Mouse (Mus musculus): Measurements from ENCODE around the gene Akr7a5. TPM values are rescaled to one million over a fixed set of nuclear protein-coding genes. Genes with fewer than 3 reads are reported as not detected.

The Akr7a5 gene
- polyA plus RNA-seq, 1 experiment from 2014 or later = 120 TPM

DNA sequence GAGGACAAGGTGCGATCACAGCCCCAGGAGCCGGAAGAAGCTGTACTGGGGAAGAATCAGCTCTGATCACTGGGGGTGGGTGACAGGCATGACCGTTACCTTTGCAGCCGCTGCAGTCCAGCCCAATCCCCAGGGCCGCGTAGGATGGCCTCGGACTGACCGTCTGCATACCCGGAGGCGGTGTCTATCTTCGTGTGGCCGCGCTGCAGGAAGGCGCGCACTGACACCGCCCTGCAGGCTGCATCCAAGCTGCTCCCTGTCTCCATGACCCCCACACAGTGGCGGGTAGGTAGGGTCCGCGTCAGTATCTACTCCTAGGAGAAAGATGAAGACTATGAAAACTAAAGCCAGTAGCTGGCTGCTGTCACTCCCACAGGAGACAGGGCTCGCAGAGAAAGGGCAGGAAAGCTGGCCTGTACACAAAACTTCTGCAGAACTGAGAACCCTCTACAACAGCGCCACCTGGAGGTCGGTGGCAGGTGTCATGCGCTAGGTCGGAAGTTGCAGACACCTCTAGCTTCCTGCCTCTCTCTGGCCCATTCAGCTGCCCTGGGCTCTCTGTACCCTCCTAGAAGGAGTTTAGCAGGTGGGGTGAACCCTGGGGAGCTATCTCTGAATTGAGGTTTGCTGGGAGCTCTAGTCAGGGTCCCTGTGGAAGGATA is 26.4 kb downstream of the Akr7a5 start:
- peak; percentile 82; the same call in 1 of the 2 replicates for ATAC-seq (ENCODE audit: low FRiP score, low read depth)
- Histone ChIP-seq H3K4me2 (replicated peaks) (peak overlapping the region; percentile 55), H3K4me3 (peak overlapping the region; percentile 20; the same call in 1 of the 2 replicates), H3K4me1 (no peaks in the 10 kb centered on the region), H3K27me3 (peaks cover 28% of the 10 kb centered on the region), H3K9ac (no peak overlapping the region), H3K27ac (no peak overlapping the region), H3K9me3 (no peaks in the 10 kb centered on the region), H3K36me3 (no peaks in the 10 kb centered on the region)
- WGBS = 23% methylated on average over 24 of the region's 24 CpGs

DNA sequence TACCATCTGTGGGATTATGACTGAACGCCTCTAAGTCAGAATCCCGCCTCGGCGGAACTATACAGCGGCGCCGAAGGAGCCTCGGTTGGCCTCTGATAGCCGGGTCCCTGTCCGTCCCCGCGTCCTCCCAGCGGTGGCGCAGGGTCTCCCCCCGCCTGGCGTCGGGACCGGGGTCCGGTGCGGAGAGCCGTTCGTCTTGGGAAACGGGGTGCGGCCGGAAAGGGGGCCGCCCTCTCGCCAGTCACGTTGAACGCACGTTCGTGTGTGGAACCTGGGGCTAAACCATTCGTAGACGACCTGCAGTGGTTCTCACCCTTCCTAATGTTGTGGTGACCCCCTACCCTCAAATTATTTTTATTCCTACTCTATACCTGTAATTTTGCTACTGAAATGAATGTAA is 27.6 kb downstream of the Akr7a5 start:
- Histone ChIP-seq H3K9ac (no peak overlapping the region), H3K9me3 (no peaks in the 10 kb centered on the region), H3K4me1 (no peaks in the 10 kb centered on the region), H3K4me2 (replicated peaks) (no peak overlapping the region), H3K36me3 (no peaks in the 10 kb centered on the region), H3K27me3 (peaks cover 28% of the 10 kb centered on the region), H3K27ac (no peak overlapping the region), H3K4me3 (no peak overlapping the region)
- no peak for ATAC-seq (ENCODE audit: low FRiP score, low read depth)
- 51% methylated on average over 33 of the region's 33 CpGs for WGBS

DNA sequence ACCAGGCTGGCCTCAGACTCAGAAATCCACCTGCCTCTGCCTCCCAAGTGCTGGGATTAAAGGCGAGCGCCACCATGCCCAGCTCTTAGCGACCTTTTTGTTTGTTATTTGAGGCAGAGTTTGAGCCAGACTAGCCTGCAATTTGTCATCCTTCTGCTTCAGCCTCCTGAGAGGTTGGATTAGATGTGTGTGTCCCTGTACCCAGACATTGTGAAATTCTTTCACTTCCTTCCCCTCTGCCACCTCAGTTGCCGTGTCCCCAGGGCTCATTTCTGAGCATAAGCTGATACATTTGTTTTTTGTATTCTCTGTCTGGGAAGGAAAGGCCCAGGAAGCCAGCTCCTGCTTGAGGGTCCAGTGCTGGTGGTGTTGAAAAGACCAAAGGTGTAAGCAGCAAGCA is 30.3 kb downstream of the Akr7a5 start:
- no peak overlapping the region for H3K27ac ChIP-seq
- no peak overlapping the region for H3K4me3 ChIP-seq
- peaks cover 24% of the 10 kb centered on the region for H3K27me3 ChIP-seq
- peaks cover 9% of the 10 kb centered on the region for H3K36me3 ChIP-seq
- H3K4me2 ChIP-seq (replicated peaks) = no peak overlapping the region
- no peak for ATAC-seq (ENCODE audit: low FRiP score, low read depth)
- no peak overlapping the region for H3K9ac ChIP-seq
- H3K4me1 ChIP-seq = no peaks in the 10 kb centered on the region
- 69% methylated on average over 4 of the region's 4 CpGs for WGBS
- H3K9me3 ChIP-seq = no peaks in the 10 kb centered on the region

DNA sequence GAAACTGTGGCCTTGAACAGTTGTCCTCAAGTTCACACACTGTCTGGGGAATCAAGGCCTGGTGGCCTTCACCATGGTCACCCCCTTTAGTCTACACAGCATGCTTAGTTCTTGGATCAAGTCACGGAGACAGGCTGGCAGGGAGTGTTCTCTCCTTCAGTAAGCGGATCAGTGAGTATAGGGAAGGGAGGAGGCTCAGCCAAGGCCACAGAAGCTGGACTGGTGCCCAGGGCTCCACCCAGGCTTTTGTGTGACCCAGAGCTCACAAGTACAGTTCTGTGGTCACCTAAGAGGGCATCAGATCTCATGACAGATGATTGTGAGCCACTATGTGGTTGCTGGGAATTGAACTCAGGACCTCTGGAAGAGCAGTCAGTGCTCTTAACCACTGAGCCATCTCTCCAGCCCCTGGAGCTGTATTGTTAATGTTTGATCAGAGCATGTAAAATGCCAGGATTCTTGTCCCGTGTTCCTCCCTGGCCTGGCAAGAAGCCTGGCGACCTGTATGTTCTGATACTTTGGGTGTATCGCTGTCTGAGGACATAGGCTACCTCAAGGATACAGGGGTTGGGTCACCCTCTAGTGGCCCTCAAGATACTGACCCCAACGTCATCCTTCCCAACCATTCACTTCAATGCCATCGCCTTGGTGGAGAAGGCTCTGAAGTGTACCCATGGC is 31.2 kb downstream of the Akr7a5 start:
- Histone ChIP-seq H3K4me2 (replicated peaks) (no peak overlapping the region), H3K27me3 (peaks cover 18% of the 10 kb centered on the region), H3K4me1 (no peaks in the 10 kb centered on the region), H3K9me3 (no peaks in the 10 kb centered on the region), H3K9ac (no peak overlapping the region), H3K27ac (no peak overlapping the region), H3K4me3 (no peak overlapping the region), H3K36me3 (peaks cover 18% of the 10 kb centered on the region)
- WGBS = 80% methylated on average over 7 of the region's 7 CpGs
- ATAC-seq (ENCODE audit: low FRiP score, low read depth) = no peak

DNA sequence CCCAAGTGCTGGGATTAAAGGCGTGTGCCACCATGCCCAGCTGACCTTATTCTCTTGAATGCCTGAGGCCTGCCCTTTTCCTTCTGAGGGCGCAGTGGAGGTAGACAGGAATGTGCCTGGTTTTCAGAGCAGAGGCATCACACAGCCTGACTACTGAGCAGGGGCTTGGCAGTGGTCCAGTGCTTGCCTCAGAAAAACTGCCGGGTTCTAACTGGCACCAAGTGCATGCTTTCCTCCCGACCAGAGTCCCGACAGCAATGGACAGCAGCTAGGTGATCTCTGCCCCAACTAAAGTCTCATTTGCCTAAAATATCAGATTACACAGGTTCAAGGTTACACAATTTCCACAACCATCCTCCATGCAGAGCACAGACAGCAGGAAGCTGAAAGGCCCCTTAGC is 33.2 kb downstream of the Akr7a5 start:
- ATAC-seq (ENCODE audit: low FRiP score, low read depth) = no peak
- Histone ChIP-seq H3K4me1 (no peaks in the 10 kb centered on the region), H3K9me3 (no peaks in the 10 kb centered on the region), H3K36me3 (peaks cover 38% of the 10 kb centered on the region), H3K4me3 (no peak overlapping the region), H3K27me3 (no peaks in the 10 kb centered on the region), H3K9ac (no peak overlapping the region), H3K27ac (no peak overlapping the region), H3K4me2 (replicated peaks) (no peak overlapping the region)
- WGBS = 70% methylated on average over 5 of the region's 5 CpGs

DNA sequence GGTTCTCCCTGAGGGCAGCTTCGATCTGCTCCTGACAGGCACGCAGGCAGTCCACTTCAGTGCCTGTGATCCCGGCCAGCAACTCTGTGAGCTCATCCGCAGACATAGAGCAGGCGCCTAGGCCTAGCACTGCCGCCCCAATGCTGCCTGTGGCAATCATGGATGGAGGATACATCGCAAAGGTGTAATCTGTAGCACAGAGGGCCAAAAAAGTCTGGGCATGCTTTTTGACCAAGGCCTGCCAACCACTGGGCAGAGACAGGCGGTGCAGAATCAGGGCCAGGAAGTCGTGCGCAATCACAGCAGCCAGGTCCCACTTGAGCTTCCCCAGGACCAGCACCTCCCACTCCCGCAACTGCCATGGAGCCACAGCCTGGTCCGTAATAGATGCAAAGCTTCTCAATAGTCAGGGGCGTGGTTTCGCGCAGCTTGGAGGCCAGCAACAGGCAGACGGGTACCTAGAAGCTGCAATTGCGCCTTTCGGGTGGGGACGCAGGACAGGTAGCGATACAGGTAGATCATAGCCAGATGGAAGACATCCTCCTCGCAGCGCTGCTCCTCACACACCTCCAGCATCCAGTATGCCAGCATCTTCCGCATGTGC is 35.0 kb downstream of the Akr7a5 start:
- H3K9me3 ChIP-seq = no peaks in the 10 kb centered on the region
- ATAC-seq (ENCODE audit: low FRiP score, low read depth) = no peak
- no peak overlapping the region for H3K9ac ChIP-seq
- peaks cover 2% of the 10 kb centered on the region; the same call in 1 of the 2 replicates for H3K4me1 ChIP-seq
- WGBS = 83% methylated on average over 23 of the region's 23 CpGs
- no peak overlapping the region for H3K4me3 ChIP-seq
- H3K4me2 ChIP-seq (replicated peaks) = no peak overlapping the region
- no peak overlapping the region for H3K27ac ChIP-seq
- no peaks in the 10 kb centered on the region for H3K27me3 ChIP-seq
- H3K36me3 ChIP-seq = peaks cover 52% of the 10 kb centered on the region

DNA sequence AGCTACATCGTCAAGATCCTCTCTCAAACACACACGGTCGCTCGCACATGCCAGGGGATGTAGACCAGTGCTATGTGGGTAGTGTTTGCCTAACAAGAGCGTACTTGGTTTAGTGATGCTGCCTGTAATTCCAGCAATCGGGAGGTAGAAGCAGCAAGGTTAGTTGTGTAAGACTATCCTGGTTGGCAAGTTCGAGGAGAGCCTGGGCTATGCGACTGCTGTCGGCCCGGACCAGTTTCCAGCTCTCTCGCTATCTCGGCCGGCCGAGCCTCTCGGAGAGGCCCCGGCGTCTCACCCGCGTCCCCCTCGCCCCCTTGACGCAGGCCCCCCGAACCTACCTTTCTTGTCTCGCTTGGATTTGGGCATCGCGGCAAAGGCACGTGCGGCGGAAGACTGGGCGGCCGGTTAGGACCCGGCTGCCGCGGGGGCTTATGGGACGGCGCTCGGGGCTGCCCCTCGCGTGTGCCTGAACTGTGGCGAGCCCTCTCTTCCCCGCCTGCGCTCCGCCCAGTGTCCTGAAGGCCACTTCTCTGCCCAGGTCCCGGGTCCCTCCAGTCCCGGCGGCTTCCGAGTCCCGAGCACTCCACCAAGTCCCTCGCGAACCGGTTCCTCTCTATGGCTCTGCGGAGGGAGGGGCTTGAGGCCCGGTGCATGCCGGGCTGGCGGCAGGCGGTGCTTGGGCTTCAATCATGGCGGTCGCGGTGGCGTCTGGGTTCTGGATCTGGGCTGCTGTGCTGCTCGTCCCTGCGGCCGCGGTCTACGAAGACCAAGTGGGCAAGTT is 41.6 kb downstream of the Akr7a5 start, which contains the start of the genes Mrto4, Emc1 and Ubr4:
Gene Mrto4, minus strand, starts transcription at position 646 of the 781 bp plus-strand sequence.
Gene Emc1, plus strand, starts transcription at position 657 of the 781 bp plus-strand sequence.
Gene Ubr4, plus strand, starts transcription at position 679 of the 781 bp plus-strand sequence.
- under 1% methylated on average over 64 of the region's 64 CpGs for WGBS
- Histone ChIP-seq H3K9me3 (no peaks in the 10 kb centered on the region), H3K9ac (peak within 1 kb of the TSS; percentile 93), H3K4me3 (peak within 1 kb of the TSS; percentile 87), H3K27me3 (no peaks in the 10 kb centered on the region), H3K4me2 (replicated peaks) (peak within 1 kb of the TSS; percentile 97), H3K4me1 (peaks cover 21% of the 10 kb centered on the region), H3K27ac (peak within 1 kb of the TSS; percentile 93), H3K36me3 (peaks cover 58% of the 10 kb centered on the region)
- ATAC-seq (ENCODE audit: low FRiP score, low read depth) = peak; percentile 96

DNA sequence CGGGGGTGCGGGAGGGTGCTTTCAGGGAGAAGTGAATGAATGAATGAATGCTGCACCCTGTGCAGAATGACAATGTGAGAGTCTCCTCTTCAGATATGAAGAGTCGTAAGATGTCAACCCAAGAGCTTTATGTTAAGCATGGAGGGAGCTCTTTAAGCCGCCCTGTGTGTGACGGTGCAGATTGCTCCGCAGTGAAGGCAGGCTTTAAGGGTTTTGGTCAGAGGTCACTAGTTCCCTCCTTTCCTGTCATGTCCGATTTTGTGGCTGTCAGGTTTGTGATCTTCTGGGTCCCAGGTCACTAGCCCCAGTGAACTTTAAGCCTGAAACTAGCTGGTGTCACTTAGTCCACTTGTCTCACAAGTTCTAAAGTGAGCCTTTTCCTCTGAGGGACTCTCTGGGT is 42.3 kb downstream of the Akr7a5 start:
- WGBS = under 1% methylated on average over 7 of the region's 7 CpGs
- Histone ChIP-seq H3K9ac (peak overlapping the region; percentile 93), H3K27me3 (no peaks in the 10 kb centered on the region), H3K9me3 (no peaks in the 10 kb centered on the region), H3K36me3 (peaks cover 58% of the 10 kb centered on the region), H3K27ac (peak overlapping the region; percentile 93; the same call in 1 of the 2 replicates), H3K4me2 (replicated peaks) (peak overlapping the region; percentile 97), H3K4me3 (peak overlapping the region; percentile 87), H3K4me1 (peaks cover 21% of the 10 kb centered on the region)
- ATAC-seq (ENCODE audit: low FRiP score, low read depth) = peak; percentile 12; the same call in 1 of the 2 replicates

DNA sequence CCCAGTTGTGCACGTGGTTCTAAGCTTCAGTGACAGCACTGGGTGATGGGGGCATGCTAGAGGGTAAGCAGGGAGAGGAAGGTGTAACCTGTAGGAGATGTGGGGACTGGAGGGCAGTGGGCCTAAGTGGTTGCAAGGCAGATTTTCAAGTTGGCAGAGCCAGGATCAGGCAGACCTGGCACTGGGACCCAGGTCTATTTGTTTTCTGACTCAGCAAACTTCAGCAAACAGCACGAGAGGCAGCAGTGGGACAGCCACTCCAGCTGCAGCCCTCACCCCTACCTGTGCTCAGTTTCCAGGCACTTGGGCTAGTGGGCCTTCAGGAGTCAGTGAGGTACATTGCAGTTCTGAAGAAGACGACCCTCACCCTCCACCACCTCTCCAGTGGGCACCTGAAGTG is 46.7 kb downstream of the Akr7a5 start:
- peaks cover 79% of the 10 kb centered on the region for H3K36me3 ChIP-seq
- no peak for ATAC-seq (ENCODE audit: low FRiP score, low read depth)
- H3K4me3 ChIP-seq = no peak overlapping the region
- H3K9ac ChIP-seq = no peak overlapping the region
- peaks cover 6% of the 10 kb centered on the region for H3K4me1 ChIP-seq
- H3K4me2 ChIP-seq (replicated peaks) = no peak overlapping the region
- 92% methylated on average over 3 of the region's 3 CpGs for WGBS
- H3K27me3 ChIP-seq = no peaks in the 10 kb centered on the region
- H3K9me3 ChIP-seq = no peaks in the 10 kb centered on the region
- no peak overlapping the region for H3K27ac ChIP-seq

DNA sequence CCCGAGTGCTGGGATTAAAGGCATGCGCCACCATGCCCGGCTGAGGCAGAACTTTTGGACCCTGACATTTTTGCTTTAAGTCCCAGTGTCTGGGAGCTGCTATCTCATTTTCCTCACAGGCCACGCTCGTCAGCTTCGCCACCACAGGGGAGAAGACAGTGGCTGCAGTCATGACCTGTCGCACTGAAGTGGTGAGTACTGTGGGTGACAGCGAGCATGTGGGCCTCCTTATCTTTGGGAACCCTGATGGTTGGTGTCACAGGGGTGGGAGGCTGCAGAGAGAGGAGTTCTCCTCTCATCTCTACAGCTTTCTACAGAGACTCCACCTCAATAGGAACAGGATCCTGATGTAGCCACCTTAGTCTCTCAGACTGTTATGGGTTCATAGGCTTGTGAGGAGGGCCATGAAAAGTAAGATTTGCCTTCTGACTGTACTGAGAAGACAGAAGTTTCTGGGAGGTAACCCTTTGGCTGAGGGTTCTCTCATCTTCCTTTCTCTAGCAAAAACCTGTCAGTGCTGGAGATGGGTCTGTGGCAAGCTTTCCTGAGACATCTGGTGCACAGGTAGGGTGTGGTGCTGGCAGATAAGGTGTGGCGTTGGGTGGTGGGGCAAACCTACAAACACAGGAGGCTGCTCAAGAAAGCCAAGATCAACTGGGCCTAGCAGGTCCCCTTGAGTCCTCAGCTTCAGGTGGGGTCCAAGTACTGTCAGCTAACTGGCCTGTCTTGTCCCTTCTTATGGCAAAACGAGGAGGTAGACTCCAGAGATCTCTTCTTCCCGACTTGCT is 50.4 kb downstream of the Akr7a5 start:
- ATAC-seq (ENCODE audit: low FRiP score, low read depth) = no peak
- H3K4me2 ChIP-seq (replicated peaks) = no peak overlapping the region
- no peak overlapping the region for H3K27ac ChIP-seq
- 91% methylated on average over 11 of the region's 11 CpGs for WGBS
- H3K4me3 ChIP-seq = no peak overlapping the region
- H3K9me3 ChIP-seq = no peaks in the 10 kb centered on the region
- H3K36me3 ChIP-seq = peaks cover 99% of the 10 kb centered on the region
- H3K9ac ChIP-seq = no peak overlapping the region
- H3K4me1 ChIP-seq = no peaks in the 10 kb centered on the region
- no peaks in the 10 kb centered on the region for H3K27me3 ChIP-seq

DNA sequence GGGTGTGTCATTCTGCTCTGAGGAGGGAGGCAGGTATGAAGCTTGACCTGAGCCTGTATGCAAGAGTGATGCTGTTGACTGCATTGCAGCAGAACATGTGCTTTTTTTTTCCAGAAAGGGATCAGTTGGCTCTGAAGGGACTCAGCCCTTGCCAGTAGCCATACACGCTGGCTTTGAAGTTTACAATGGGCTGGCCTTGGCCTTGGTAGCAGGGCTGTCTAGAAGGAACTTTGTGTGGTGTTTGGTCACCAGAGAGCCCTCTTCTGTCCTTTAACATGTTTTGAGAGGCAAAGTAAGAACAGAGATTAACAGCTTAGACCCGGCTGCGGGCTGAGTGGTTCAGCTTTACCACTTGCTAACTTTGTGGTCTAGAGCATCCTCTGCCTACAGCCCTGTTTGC is 56.8 kb downstream of the Akr7a5 start:
- no peak for ATAC-seq (ENCODE audit: low FRiP score, low read depth)
- H3K9ac ChIP-seq = no peak overlapping the region
- peaks cover 97% of the 10 kb centered on the region for H3K36me3 ChIP-seq
- no peak overlapping the region for H3K4me2 ChIP-seq (replicated peaks)
- H3K9me3 ChIP-seq = no peaks in the 10 kb centered on the region
- H3K4me3 ChIP-seq = no peak overlapping the region
- no peaks in the 10 kb centered on the region for H3K4me1 ChIP-seq
- no peak overlapping the region for H3K27ac ChIP-seq
- no peaks in the 10 kb centered on the region for H3K27me3 ChIP-seq
- 96% methylated on average over 3 of the region's 3 CpGs for WGBS

Measured in limb, embryonic 13.5 days (tissue).